Mouse (Mus musculus) layer of hippocampus, postnatal 25 days (tissue): ENCODE measurements at regions not wholly inside any gene's neighbourhood (a gene's known extent, or its start where the extent isn't known, plus 50 kb on each side); places are given as distances from the start of the nearest gene placed in this dataset.
A peak's percentile ranks its signal among the peaks of the same experiment; 100 is the strongest.
"Not testable (repeated sequence)": the region's sequence is repeated elsewhere in the genome, so short reads cannot be mapped to it uniquely, and the experiment has no call there.

ENCODE experiments used
- DNase-seq, 2 experiments: peaks; one replicate each; pipeline ENCODE4 v3.0.0; 2022; ENCODE audit warnings: mixed read lengths in 2 of 2, low spot score in 1 of 2; ENCODE audit errors: extremely low spot score in 1 of 2

- not testable (repeated sequence) for DNase-seq
These were observed 303.8 kb upstream of the Gm5152 start for GRCm38 (mm10) chr5:10550115-10550514.

- peak in 1 of 2 experiments; percentile 4 for DNase-seq
These were observed 316.0 kb upstream of the Gm5152 start for GRCm38 (mm10) chr5:10562321-10562720.

GRCm38 (mm10) chr5:10592392-10592791, 346.1 kb upstream of the Gm5152 start:
- no peak for DNase-seq

GRCm38 (mm10) chr5:10600774-10601173, 346.8 kb upstream of the Gm8871 start:
- DNase-seq: no peak

GRCm38 (mm10) chr5:10633176-10633575, 314.4 kb upstream of the Gm8871 start:
- DNase-seq: peak in 1 of 2 experiments; percentile 28

DNA sequence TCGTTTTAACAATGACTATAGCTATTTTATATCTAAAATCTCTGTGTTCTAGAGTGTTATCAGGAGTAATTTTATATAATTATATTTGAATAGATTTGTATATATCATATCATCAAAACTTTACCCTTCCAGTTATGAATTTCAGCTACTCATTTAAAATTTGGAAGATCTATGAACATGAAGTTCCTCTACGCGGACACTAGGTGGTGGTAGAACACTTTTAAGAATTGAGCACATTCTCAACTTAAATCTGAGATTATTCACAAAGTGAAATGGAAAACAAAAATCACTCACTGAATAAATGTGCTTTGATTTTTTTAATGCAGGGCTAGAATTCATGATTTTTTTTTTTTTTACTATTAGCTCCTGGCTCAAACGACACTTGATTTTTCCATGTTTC, 299.5 kb upstream of the Gm8871 start:
- DNase-seq: no peak

- DNase-seq: no peak
These were observed 284.3 kb upstream of the Gm8871 start for GRCm38 (mm10) chr5:10663301-10663700.

GRCm38 (mm10) chr5:10674199-10674598, 273.4 kb upstream of the Gm8871 start:
- DNase-seq: no peak

- DNase-seq: no peak
These were observed 262.1 kb upstream of the Gm8871 start for GRCm38 (mm10) chr5:10685519-10685918.

DNA sequence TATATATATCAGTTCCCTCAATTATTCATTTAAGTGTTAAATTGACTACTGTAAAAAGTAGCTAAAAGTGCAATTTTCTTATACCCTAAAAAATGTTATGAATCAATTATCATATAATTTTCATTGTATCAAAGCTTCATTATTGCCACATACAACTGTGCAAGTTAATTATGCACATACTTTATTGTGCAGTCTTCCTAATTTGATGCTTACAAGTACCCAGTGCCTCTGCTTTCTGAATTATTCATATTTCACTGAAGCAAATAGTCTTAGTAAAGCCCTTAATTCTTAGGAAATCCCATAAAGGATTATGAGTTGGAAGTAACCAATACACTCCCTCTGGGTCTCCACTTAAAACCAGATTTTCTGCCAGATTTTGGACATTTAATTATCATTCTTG, 220.5 kb upstream of the Gm8871 start:
- no peak for DNase-seq

DNA sequence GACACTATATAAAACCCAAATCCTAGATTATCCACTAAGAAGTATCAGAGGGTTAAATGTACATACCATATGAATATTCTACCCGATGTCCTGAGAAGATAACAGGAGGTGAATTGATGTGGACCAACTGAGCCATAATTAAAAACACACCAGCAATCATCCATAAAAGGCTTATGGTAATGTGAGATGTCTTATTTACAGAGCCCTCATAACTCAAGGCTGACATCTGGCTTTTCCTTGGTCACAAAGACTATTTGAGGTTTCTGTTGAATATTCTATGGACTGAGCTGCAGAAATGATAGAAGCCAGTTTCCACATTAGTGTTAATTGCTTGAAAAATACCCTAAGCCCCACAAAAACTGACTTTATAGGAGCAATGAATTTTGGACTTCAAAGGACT, 198.1 kb upstream of the Gm8871 start:
- no peak for DNase-seq

- DNase-seq: no peak
These were observed 180.1 kb upstream of the Gm8871 start for GRCm38 (mm10) chr5:10767469-10767868.
